Mouse (Mus musculus) MEL (cell line): Measurements from ENCODE around the gene Galnt14.

Source experiments
- CTCF ChIP-seq, 3 experiments: IDR thresholded peaks in 2 of 3; conservative IDR thresholded peaks in 1 of 3; 2 replicates each; pipeline ENCODE4 v1.5.1; 2011 to 2012; ENCODE audit warnings: low read length in 3 of 3, low read depth in 2 of 3, mild to moderate bottlenecking in 2 of 3, improper control_type of control experiment in 1 of 3, inconsistent platforms in 1 of 3, mixed read lengths in 1 of 3, moderate library complexity in 1 of 3; ENCODE audit not compliant: control insufficient read depth in 1 of 3, insufficient read depth in 1 of 3, poor library complexity in 1 of 3, severe bottlenecking in 1 of 3
- MAX ChIP-seq: IDR thresholded peaks from 2 replicates; pipeline ENCODE4 v1.6.1; 2011; ENCODE audit warnings: low read length, improper control_type of control experiment
- MYC ChIP-seq: IDR thresholded peaks from 2 replicates; pipeline ENCODE4 v1.6.1; 2011; ENCODE audit warnings: low read depth, mild to moderate bottlenecking, low read length, improper control_type of control experiment, moderate library complexity
- POLR2A ChIP-seq, 2 experiments: IDR thresholded peaks; 2 replicates each; pipeline ENCODE4 v1.6.1; 2011 to 2012; ENCODE audit warnings: low read length in 2 of 2, mild to moderate bottlenecking in 2 of 2, control low read depth in 1 of 2, improper control_type of control experiment in 1 of 2, low read depth in 1 of 2, moderate library complexity in 1 of 2; ENCODE audit not compliant: control insufficient read depth in 1 of 2, insufficient read depth in 1 of 2, poor library complexity in 1 of 2
- POLR2AphosphoS2 ChIP-seq: IDR thresholded peaks from 2 replicates; pipeline ENCODE4 v1.6.1; 2011; ENCODE audit warnings: low read length, improper control_type of control experiment
- ZNF384 ChIP-seq: IDR thresholded peaks from 2 replicates; pipeline ENCODE4 v1.6.1; 2012; ENCODE audit warnings: low read depth, mild to moderate bottlenecking, inconsistent platforms, low read length, improper control_type of control experiment

DNA sequence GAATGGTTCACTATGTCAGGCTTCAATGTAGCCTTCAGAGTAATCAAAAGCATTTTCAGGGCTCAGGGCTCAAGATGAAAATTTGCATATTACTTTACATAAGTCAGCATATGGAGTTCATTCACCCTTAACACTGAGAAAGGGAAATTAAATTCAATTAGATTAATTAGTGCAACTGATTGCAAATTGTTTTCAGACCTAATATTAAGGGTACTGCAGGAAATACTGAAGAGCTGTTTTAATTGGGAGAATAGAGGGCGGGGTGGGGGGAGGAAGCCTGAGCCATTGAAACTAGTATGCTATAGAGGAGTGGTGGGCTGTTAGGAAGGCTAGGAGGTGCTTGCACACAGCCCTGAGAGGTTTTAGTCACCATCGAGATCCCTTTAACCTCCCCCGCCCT is 237.2 kb downstream of the Galnt14 start:
- TF ChIP-seq ZNF384, result no peak
- no peak for TF ChIP-seq CTCF (IDR thresholded peaks at IDR 0.05 in 2 of 3, conservative IDR thresholded peaks at IDR 0.05 in 1 of 3; ENCODE audit: control insufficient read depth in 1 of 3, insufficient read depth in 1 of 3, low read depth in 2 of 3, low read length in 3 of 3, poor library complexity in 1 of 3, severe bottlenecking in 1 of 3)
- no peak for TF ChIP-seq MAX
- TF ChIP-seq MYC, result no peak
- no peak for TF ChIP-seq POLR2AphosphoS2
- no peak for TF ChIP-seq POLR2A (IDR thresholded peaks at IDR 0.05; ENCODE audit: control insufficient read depth in 1 of 2, insufficient read depth in 1 of 2, low read depth in 1 of 2, low read length in 2 of 2, poor library complexity in 1 of 2)
